Mouse (Mus musculus): Measurements from ENCODE around the gene Nrn1.

Gene Nrn1

DNA sequence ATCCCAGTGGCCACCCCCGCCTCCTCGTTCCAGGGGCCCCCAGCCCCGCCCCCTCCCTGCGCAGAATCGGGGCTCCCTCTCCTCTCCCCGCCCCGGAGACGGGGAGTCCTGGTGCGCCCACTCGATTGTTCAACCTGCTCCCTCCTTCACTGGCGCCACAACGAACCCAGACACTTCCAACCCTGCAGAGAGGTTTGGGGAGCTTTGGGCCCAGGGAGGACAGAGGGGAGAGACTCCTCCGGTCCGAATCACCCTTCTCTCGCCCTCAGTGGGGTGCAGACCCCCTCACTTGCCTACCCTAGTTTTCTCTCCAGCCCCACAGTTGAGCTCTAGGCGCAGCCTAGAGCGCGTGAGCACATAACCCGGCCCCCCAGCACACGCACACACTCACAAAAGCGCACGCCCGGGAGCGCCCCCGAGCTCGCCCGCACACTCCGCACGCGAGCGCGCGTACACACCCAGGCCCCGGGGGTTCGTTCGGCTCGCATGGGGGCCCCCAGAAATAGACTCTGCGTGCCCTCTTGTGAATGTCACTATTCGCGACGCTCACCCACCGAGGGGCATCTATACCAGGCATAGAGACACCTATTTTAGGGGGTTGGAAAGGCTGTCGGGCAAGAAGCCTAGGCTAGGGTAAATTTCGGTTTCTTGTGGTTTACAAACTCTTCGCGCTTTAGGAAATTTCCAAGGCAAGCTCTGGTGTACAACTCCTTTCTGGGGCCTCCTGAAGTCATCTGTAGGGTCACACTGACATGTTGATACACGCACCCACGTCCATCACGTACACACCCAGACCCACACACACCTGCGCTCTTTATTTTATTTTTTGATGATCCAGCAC, at the start of gene Nrn1:
Gene Nrn1 (minus strand): TSS at position 401 of the 841 bp plus-strand sequence.
- no peak for DNase-seq

DNA sequence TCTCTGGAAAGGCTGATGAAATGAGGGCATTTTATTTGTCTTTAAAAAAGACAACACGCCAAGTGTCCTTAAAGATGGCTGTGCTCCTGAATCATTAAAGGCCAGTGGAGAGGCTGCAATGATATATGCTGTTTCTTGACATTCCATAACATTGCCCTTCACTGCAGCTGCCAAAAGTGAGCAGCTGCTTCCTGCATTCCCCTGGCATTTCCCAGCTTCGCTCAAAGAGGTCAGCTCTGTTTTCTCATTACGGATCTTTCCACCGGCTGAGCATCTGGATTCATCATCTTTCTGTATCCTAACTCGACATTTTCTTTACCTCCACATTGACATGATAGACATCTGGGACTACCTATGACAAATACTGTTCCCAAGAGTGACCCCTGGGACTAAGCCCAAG, 44.7 kb upstream of the Nrn1 start:
- no peak for DNase-seq

DNA sequence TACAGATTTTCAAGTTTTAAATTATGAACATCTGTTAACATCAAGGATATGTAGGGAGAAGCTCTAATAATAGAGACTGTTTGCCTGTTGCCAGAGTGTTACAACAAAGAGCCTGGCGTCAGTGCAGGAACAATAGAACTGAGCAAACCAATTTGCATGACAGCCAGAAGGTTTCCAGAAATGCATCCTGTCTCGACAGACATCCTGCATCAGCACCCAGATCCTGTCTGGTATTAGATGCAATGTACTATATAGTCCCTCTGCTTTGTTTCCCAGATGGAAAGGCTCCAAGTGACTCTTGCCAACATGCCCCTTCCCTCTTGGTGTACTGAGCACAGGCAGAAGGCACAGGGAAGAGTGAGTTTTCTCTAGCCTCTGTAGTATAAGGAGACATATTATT, 31.9 kb upstream of the Nrn1 start:
- DNase-seq, result no peak

DNA sequence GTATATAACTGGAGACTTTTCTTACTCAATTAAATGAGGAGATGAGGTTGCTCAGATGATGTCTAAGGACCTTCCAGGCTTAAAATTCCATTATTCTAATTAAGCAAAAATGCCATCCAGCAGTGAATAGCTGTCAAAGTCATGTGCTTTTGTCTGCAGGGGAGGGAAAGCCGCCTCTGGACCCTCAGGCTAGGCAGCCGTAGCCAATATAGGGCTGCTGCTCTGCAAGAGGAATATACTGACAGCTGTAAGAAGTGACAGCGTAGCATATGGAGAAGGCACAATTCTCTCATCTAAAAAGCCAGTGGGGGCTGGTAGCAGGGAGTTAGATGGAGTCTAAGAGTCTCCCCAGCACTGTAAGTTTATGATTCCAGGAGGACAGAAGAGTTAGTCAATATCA, 16.9 kb upstream of the Nrn1 start:
- DNase-seq, result no peak

DNA sequence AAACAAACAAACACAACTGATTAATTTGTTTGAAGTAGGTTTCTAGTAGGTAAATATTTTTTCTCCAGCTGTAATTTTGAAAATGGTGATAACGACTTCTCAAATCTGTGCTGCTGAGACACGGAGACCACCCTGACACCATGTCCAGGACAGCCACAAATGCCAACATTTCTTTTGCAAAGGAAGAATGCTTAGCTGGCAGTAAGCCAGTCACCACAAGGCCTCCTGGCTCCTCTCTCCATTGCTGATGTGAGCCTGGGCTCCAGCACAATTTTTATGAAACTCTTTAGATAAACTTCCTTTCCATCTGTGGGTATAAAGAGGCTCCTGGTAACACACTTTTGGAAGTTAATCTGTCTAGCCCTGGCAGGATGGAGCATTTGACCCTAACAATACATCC, 15.1 kb upstream of the Nrn1 start:
- DNase-seq, result no peak

DNA sequence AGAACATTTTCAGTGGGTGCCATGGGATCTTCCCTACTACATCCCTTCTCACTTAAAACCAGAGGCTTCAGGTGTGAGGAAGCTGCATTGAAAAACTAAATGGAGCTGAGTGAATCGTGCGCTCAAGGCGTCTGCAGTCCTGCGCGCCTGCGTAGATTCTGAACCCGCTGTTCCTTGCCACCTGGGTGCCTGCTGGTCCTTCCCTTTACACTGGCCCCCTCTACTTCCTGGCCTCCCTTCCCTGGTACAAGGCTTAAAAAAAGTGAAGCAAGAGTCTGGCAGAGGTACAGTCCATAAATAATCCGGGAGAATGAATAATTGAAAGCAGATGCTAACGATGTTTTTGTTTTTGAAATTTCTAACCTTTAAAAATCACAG, 1.7 kb upstream of the Nrn1 start:
- DNase-seq, result no peak

DNA sequence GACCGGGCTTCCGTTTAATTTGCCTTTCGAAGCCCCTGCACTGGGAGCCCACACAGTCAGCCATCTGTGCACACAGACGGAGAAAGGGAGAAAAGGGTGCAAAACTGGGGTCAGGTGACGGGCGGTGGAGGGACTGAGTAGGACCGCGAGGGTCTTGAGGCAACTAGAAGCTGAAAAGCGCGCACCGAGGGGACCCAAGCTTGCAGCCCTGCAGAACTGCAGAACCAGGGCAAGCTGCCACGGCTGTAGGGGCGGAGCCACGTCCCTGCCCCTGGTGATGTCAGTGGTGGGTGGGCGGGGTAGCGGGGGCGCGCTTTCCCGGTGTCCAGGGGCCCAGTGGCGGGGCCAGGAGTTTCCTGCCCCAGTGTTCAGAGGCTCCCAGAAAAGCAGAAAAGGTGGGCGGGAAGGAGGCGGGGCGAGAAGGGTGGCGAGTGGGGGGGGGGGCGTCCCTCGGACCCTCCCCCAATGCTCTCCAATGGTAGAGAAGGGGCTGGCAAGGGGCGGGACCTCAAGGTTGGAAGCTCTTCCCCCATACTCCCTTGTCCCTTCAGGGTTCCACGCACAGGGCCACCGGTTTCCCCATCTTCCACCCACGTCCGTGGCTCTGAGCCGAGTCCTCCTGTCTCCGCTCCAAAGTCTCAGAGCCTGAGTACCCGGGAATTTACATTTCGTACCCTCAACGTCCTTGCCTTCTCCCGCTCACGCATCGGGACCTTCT, 1.1 kb upstream of the Nrn1 start:
- peak; percentile 27 to 43 for DNase-seq

DNA sequence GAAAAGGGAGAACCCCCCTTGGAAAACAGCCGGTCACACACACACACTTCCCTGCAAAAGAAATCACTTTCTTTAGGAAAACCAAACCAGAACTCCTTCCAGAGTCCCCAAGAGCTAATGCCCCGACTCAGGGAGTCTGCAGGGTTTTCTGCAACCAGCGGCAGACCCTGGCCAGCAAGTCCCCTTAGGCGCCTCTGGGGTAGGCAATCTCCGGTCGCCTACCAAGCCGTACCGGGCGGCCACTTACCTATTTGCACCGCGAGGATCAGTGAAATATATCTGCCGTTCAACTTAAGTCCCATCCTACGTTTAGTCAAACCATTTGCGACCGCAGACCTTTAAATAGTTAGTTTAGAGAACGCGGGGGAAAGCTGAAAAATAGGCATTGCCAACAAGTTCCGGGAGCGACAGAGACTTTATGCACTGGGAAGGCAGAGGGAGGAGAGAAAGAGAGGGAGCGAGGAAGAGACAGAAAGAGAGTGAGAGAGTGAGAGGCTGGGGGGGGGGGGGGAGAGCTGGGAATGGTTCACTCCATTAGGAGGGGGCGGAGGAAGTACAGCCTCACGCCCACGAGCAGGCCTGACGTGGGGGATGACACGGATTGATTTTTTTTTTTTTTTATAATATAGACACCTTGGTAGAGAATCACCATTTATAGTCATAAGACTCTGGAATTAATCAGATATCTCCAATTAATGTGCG, 791 bp downstream of the Nrn1 start:
- no peak for DNase-seq

DNA sequence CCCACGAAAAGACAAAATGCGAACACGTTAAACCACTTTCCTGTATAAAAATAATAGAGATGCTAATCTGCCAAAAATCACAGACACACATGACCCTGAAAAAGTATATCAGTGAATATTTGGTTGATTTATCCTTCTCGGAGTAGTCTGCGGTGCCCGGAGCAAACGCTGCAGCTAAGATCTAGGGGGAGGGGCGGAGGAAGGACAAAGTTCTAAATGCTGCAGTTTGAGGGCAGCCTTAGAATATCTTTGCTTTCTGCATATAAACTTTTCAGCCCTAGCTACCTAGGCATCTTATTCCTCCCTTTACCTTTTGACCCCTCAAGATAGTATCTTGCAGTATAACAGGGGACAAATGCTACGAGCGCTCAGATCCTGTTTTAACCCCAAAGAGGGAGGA, 1.4 kb downstream of the Nrn1 start:
- no peak for DNase-seq

DNA sequence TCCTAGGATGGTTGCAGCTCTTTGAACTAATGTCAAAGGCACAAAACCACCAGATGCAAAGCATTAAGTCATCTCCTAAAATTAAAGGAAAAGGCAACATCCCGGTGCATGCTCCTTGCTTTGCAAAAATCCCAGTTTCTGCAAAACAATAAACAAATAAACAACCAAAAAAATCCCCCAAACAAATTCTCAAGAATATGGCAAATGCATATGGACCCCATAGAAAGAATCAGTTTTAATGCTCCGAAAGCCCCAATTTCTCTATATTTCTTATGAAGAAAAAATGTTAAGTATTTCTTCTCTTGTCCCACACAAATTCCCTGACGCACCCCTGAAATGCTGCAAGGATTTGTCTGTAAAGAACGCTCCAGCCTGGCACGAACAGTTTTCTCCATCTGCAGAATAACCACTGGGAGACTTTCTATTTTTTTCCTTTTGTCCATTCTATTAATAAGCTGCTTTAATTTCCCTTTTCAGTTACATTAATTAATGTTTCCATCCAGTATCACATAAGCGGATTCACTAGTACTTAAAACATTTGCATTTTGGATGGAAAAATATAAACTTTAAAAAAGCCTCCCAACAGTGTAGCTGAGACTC, 1.9 kb downstream of the Nrn1 start:
- DNase-seq, result no peak

DNA sequence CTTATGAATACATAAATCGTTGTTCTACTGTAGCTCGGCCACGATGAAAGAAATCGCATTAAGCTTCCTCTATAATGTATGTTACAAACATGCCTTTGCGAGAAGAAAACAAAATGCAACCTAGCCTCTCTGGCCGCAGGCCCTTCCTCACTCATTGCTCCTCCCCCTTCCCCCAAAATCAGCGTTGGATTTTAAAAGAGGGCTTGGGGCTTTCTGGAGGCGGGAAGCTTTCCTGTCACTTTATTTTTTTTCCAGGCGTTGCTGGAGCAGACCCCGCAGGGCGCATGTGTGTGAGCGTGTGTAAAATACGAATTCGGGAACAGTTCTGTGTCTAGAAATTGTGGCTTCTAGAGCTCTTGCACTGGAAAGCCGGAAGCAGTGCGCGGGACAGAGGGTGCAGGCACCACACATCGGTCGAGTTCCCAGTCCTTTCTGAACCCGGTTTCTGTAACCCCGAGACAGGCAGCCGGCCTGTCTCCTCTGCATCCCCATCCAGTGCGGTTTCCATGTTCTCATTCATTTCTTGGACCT, 2.9 kb downstream of the Nrn1 start:
- no peak for DNase-seq

DNA sequence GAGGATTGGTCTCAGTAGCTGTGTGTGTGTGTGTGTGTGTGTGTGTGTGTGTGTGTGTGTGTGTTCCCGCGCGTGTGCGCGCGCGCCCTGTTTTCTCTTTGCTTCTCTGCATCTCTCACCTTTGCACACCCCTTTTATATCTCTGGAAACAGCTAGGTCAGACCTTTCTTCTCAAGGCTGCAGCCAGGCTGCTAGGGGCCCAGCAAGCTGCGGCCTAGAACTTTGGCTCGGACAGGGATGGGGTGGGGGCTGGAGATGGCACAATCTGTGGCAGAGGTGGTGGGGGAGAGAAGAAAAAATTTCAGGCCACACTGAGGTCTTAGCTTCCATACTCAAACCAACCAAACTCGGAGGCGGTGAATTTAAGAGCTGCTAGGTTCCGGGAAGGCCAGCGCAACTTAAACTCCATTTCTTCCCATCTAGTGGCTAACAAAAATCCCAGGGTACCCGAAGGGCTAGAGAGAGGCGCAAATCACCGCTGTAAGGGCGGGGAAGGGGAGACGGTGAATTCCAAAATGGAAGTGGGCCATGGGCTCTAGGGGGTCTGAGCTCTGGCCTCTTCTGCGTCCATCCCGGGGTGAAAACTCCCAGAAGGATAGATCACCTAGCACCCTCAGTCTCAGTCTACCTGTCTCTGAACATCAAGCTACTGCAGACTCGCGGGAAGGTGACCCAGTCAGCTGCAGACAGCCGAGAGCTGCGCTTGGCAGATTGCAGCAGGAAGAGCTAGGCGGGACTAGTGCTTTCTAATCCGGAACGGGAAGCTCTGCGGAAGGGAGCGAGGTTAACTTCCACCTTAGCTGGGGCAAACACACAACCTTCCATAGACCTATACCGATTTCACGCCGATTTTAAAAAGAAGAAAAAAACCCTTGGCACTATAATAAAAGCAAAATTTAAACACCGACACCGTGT, 3.7 kb downstream of the Nrn1 start:
- DNase-seq, result peak; percentile 24 to 37

DNA sequence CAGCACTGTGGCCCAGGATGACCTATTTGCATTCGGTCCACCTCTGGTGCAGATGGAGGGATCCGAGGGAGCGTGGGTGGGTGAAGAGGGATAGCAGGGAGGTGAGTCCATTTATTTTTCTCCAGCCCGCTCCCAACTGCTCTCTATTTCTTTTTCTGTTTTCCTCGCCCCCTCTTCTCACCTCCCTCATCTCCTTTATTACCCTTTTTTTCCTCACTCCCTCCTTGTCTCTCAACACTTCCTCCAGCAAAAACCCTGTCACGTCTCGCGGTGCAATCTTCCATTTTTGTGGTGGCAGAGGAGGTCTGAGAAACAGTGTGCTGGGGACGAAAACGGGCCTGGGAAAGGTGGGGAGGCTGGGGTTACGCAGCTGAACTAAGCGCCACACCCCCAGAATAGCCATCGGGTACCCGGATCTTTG, 4.6 kb downstream of the Nrn1 start:
- no peak for DNase-seq

DNA sequence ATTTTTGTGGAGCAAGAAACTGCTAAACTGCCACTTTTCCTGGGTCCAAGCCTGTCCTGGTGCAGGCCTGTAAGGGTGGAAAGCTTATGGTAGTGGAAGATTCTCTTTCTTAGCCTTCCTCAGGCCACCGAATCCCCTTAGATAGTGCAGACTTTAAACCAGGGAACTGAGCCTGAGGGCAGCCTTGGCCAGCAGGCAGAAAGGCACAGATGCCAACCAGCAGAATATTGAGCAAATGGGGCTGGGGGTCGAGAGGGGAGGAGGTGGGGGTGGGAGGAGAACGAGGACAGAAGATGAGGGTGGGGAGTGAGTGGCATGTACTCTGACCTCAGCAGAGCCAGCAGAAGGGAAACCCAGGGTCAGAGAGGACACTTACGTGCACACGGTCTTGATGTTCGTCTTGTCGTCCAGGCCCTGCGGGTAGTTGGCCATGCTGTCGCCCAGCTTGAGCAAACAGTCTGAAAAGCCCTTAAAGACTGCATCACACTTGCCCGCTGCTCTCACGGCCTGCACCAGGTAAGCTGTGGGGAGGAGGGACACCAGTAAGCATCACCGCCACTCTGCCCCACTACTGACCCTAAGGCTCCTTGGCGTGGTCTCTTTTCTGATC, 5.1 kb downstream of the Nrn1 start:
- no peak for DNase-seq

DNA sequence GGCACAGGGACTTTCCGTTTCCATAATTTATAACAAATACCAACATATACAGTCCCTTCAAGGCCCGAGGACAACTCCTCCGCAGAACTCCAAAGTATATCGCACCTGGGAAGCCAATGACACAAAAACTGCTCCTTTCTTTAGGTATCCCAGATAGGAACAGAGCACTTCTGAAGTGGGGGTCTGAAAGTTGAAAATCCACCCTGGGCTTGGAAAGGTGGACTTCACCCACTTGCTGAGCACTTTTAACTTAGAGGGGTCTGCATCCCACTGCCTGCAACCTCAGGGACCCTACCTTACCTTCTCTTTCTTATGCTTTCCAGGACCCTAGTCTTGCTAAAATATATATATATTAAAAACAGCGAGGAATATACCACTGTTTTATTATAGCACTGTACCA, 6.4 kb downstream of the Nrn1 start:
- no peak for DNase-seq

DNA sequence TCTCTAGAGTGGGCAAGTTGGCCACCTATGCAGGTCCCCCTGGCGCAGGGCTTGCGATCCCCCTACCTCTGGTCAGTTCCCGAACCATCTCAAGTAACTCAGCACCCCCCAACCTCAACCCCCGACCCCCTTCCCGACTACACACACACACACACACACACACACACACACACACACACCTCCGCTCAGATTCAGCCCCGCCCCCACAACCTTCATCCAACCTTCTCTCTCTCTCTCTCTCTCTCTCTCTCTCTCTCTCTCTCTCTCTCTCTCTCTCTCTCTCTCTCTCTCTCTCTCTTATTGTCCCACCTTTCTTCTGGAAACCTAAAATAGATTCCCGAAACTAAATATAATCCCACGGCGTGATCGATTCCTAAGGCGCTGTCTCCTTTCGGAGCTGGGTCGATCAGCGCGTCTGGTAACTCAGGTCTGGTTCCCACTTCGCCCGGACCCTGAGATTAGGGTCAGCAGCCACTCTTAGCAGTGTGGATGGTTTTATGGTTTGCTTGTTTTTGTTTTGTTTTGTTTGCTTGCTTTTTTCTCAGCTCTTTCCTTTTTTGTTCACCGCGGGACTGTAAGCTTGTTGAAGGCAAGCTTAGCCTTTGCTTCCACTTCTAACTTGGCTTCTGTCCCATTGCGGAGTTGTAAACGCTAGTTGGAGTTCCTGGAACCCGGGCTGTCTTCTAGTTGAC, 7.0 kb downstream of the Nrn1 start:
- no peak for DNase-seq

DNA sequence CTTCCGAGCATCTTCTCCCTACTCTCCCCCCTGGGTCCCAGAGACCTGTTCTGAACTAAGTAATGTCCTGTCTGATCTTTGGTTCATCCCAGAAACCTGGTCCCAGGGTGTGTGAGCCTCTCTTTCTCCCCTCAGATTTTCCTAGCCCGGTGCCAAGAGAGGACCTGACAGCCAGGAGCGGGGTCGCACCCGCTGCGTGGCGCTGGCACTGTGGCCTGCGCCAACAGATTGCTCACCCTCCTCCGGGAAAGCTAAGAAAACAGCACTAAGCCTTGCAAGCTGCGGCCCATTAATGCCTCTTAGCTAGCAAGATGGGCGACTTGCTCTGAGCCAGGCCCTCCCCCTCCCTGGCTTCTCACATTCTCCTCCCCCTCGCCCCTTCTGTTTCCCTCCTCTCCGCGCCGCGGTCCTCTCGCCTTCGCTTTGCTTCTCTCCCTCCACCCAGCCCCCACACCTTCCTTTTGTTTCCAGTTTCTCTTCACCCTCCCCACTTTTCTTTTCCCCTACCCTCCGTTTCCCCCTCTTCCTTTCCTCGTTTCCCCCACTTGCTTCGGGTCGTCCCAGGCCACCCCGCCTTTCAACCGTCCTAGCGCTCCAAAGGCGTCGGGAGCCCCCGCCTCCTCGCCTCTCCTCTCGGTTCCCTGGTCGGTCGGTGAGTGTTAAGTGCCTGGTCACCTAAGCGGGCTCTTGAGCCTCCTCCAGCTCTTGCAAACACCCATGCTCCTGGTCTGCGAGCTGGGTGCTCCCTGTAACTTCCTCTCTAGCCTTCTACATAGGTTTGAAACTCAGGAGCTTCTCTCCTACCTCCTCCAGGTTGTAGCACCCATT, 7.8 kb downstream of the Nrn1 start:
- no peak for DNase-seq

DNA sequence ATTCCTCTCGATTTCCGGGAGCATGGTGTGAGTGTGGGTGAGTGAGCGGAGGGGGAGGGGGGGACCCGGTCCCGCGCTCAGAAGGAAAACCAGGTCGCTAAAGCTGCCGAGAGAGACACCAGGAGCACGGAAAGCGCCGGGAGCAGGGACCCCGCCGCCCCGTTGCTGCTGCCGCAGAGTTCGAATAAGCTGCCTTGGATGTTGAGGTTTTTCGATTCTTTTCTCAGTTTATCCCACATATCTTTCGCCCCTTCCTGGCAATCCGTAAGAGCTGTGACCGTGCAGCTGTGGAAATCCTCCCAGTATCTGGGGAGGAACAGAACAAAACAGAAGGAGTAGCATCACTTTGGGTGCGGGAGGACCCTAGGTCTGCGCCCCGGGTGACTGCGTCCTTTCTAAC, 8.4 kb downstream of the Nrn1 start:
- DNase-seq, result no peak

DNA sequence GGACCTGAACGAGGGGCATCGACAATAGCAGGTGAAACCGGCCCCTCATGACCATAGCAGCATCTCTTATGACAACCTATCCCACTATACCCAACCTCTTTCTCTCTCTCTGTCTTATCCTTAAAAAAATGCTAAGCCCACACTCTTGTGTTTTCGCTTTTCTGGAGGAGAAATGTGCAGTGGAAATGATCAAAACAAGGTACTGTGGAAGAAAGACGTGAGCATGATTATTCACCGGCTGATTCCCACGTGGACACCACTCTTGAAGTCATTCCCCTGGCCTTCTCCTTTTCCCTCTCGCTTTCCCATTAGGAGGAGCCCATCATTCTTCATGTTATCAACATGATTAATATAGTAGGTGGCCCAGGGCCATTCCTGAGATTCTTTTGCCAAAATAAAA, 9.1 kb downstream of the Nrn1 start:
- no peak for DNase-seq
